Comparison of ENCODE assay signal across 19 mouse cellular contexts in the genomic region with DNA sequence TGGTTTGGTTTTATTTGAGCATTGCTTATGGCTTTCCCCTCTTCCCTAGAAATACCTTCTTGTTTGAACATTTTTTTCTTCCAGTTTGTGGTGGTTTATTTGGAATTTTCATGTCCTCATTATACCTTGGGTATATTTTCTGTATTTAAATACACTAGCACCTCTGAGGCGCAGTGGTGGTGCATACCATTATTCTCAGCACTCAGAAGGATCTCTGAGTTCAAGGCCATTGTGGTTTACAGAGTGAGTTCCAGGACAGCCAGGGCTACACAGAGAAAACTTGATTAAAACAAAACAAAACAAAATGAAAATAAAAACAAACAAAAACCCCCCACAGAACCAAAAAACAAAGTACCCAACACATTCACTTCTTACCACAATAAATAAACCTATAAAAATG.
"Had no signal": no experiment of that assay in that cellular context is flagged by ENCODE, and none has a peak within 500 bp of the region (broad histone marks: within the 10 kb centered on the region; RNA-seq: fewer than 3 reads in every experiment).

No protein-coding gene starts in this region.

- H3K36me3 ChIP-seq: intestine, embryonic 15.5 days; kidney, embryonic 15.5 days; limb, embryonic 10.5 days; limb, embryonic 13.5 days; lung, embryonic 15.5 days; neural tube, embryonic 12.5 days; neural tube, embryonic 15.5 days; stomach, embryonic 15.5 days had no signal

- H3K9me3 ChIP-seq: intestine, embryonic 15.5 days; kidney, embryonic 15.5 days; limb, embryonic 10.5 days; limb, embryonic 13.5 days; lung, embryonic 15.5 days; neural tube, embryonic 12.5 days; neural tube, embryonic 15.5 days; stomach, embryonic 15.5 days had no signal

- H3K27ac ChIP-seq: intestine, embryonic 15.5 days; kidney, embryonic 15.5 days; limb, embryonic 10.5 days; limb, embryonic 13.5 days; lung, embryonic 15.5 days; neural tube, embryonic 12.5 days; neural tube, embryonic 15.5 days; stomach, embryonic 15.5 days had no signal

- H3K27me3 ChIP-seq: intestine, embryonic 15.5 days; kidney, embryonic 15.5 days; limb, embryonic 13.5 days; lung, embryonic 15.5 days; neural tube, embryonic 12.5 days; neural tube, embryonic 15.5 days; stomach, embryonic 15.5 days had no signal

- DNase-seq: kidney, adult 11 months; kidney, adult 8-10 months; kidney, postnatal 14 days; kidney, postnatal 4 days; lung, postnatal 10 days; lung, postnatal 4 days; midbrain, embryonic 14.5 days; right cerebral cortex, adult 18-20 months; right cerebral cortex, postnatal 14 days; right cerebral cortex, postnatal 4 days; thymus, postnatal 25 days had no signal

- H3K4me1 ChIP-seq: intestine, embryonic 15.5 days had no signal

- ATAC-seq: intestine, embryonic 15.5 days had no signal

- H3K9ac ChIP-seq: intestine, embryonic 15.5 days; kidney, embryonic 15.5 days; limb, embryonic 13.5 days; lung, embryonic 15.5 days; neural tube, embryonic 12.5 days; neural tube, embryonic 15.5 days; stomach, embryonic 15.5 days had no signal
